Mouse (Mus musculus): ENCODE measurements around the gene Chchd3. TPM values are rescaled to one million over a fixed set of nuclear protein-coding genes. Genes with fewer than 3 reads are reported as not detected.

The Chchd3 gene
- total RNA-seq, 1 experiment: 105 TPM

GRCm38 (mm10) chr6:32947225-32947624, 112.8 kb downstream of the Chchd3 start:
- Histone ChIP-seq H3K9ac (ENCODE audit: insufficient read depth, low read depth, low read length, poor library complexity, severe bottlenecking) (no peak overlapping the region), H3K4me1 (ENCODE audit: control insufficient read depth in 2 of 2, insufficient read depth in 2 of 2, low read length in 2 of 2, poor library complexity in 1 of 2) (no peaks in the 10 kb centered on the region), H3K36me3 (ENCODE audit: control insufficient read depth, insufficient read depth, low read length, poor library complexity, severe bottlenecking) (no peaks in the 10 kb centered on the region), H3K27ac (ENCODE audit: insufficient read depth, low read depth, low read length, poor library complexity, severe bottlenecking) (no peak overlapping the region), H3K4me3 (ENCODE audit: insufficient read depth in 1 of 2, low read depth in 1 of 2, low read length in 2 of 2, poor library complexity in 1 of 2, severe bottlenecking in 1 of 2) (no peak overlapping the region), H3K9me3 (ENCODE audit: control insufficient read depth, insufficient read depth, low read depth, low read length) (no peaks in the 10 kb centered on the region)
- DNase-seq (ENCODE audit: low read depth, low spot score): no peak
- in situ Hi-C loops (cut with MboI; ENCODE audit: low sequenced_read_pairs in 2 of 2, unreplicated experiment in 2 of 2): no loop called here
- no peak for TF ChIP-seq ZNF384 (IDR thresholded peaks at IDR 0.05; ENCODE audit: low read depth, low read length)
- no peak for TF ChIP-seq MAFK (IDR thresholded peaks at IDR 0.05; ENCODE audit: insufficient read depth, low read depth, low read length)
- no peak for TF ChIP-seq CHD2 (IDR thresholded peaks at IDR 0.05; ENCODE audit: low read depth, low read length)
- TF ChIP-seq ZC3H11A (IDR thresholded peaks at IDR 0.05; ENCODE audit: borderline replicate concordance, low read depth, low read length): no peak
- TF ChIP-seq HCFC1 (IDR thresholded peaks at IDR 0.05; ENCODE audit: borderline replicate concordance, insufficient read depth, low read length): no peak

- no peaks in the 10 kb centered on the region for H3K36me3 ChIP-seq (ENCODE audit: control insufficient read depth, insufficient read depth, low read length, poor library complexity, severe bottlenecking)
- H3K27ac ChIP-seq (ENCODE audit: insufficient read depth, low read depth, low read length, poor library complexity, severe bottlenecking): no peak overlapping the region
- H3K4me1 ChIP-seq (ENCODE audit: control insufficient read depth in 2 of 2, insufficient read depth in 2 of 2, low read length in 2 of 2, poor library complexity in 1 of 2): no peaks in the 10 kb centered on the region; a peak in 1 of 4 replicates
- TF ChIP-seq ZNF384 (IDR thresholded peaks at IDR 0.05; ENCODE audit: low read depth, low read length): no peak
- TF ChIP-seq MAFK (IDR thresholded peaks at IDR 0.05; ENCODE audit: insufficient read depth, low read depth, low read length): no peak
- TF ChIP-seq CHD2 (IDR thresholded peaks at IDR 0.05; ENCODE audit: low read depth, low read length): no peak
- TF ChIP-seq HCFC1 (IDR thresholded peaks at IDR 0.05; ENCODE audit: borderline replicate concordance, insufficient read depth, low read length): no peak
- no peak for TF ChIP-seq ZC3H11A (IDR thresholded peaks at IDR 0.05; ENCODE audit: borderline replicate concordance, low read depth, low read length)
- H3K4me3 ChIP-seq (ENCODE audit: insufficient read depth in 1 of 2, low read depth in 1 of 2, low read length in 2 of 2, poor library complexity in 1 of 2, severe bottlenecking in 1 of 2): no peak overlapping the region
- in situ Hi-C loops (cut with MboI; ENCODE audit: low sequenced_read_pairs in 2 of 2, unreplicated experiment in 2 of 2): no loop called here
- no peaks in the 10 kb centered on the region for H3K9me3 ChIP-seq (ENCODE audit: control insufficient read depth, insufficient read depth, low read depth, low read length)
- DNase-seq (ENCODE audit: low read depth, low spot score): no peak
- H3K9ac ChIP-seq (ENCODE audit: insufficient read depth, low read depth, low read length, poor library complexity, severe bottlenecking): no peak overlapping the region
These were observed 115.1 kb downstream of the Chchd3 start for GRCm38 (mm10) chr6:32944956-32945355.

GRCm38 (mm10) chr6:32943651-32944050, 116.4 kb downstream of the Chchd3 start:
- TF ChIP-seq ZNF384 (IDR thresholded peaks at IDR 0.05; ENCODE audit: low read depth, low read length) (no peak), CHD2 (IDR thresholded peaks at IDR 0.05; ENCODE audit: low read depth, low read length) (no peak), ZC3H11A (IDR thresholded peaks at IDR 0.05; ENCODE audit: borderline replicate concordance, low read depth, low read length) (no peak), MAFK (IDR thresholded peaks at IDR 0.05; ENCODE audit: insufficient read depth, low read depth, low read length) (no peak), HCFC1 (IDR thresholded peaks at IDR 0.05; ENCODE audit: borderline replicate concordance, insufficient read depth, low read length) (no peak)
- in situ Hi-C loops (cut with MboI; ENCODE audit: low sequenced_read_pairs in 2 of 2, unreplicated experiment in 2 of 2): no loop called here
- H3K27ac ChIP-seq (ENCODE audit: insufficient read depth, low read depth, low read length, poor library complexity, severe bottlenecking): no peak overlapping the region

GRCm38 (mm10) chr6:32940299-32940698, 119.8 kb downstream of the Chchd3 start:
- DNase-seq (ENCODE audit: low read depth, low spot score): no peak
- H3K9ac ChIP-seq (ENCODE audit: insufficient read depth, low read depth, low read length, poor library complexity, severe bottlenecking): no peak overlapping the region
- no peak for TF ChIP-seq ZC3H11A (IDR thresholded peaks at IDR 0.05; ENCODE audit: borderline replicate concordance, low read depth, low read length)
- no peak for TF ChIP-seq ZNF384 (IDR thresholded peaks at IDR 0.05; ENCODE audit: low read depth, low read length)
- TF ChIP-seq MAFK (IDR thresholded peaks at IDR 0.05; ENCODE audit: insufficient read depth, low read depth, low read length): no peak
- TF ChIP-seq CHD2 (IDR thresholded peaks at IDR 0.05; ENCODE audit: low read depth, low read length): no peak
- no peak for TF ChIP-seq HCFC1 (IDR thresholded peaks at IDR 0.05; ENCODE audit: borderline replicate concordance, insufficient read depth, low read length)
- H3K36me3 ChIP-seq (ENCODE audit: control insufficient read depth, insufficient read depth, low read length, poor library complexity, severe bottlenecking): no peaks in the 10 kb centered on the region
- H3K4me3 ChIP-seq (ENCODE audit: insufficient read depth in 1 of 2, low read depth in 1 of 2, low read length in 2 of 2, poor library complexity in 1 of 2, severe bottlenecking in 1 of 2): no peak overlapping the region
- peaks cover 0 to 4% of the 10 kb centered on the region in 2 experiments; a peak in 1 of 4 replicates for H3K4me1 ChIP-seq (ENCODE audit: control insufficient read depth in 2 of 2, insufficient read depth in 2 of 2, low read length in 2 of 2, poor library complexity in 1 of 2)
- in situ Hi-C loops (cut with MboI; ENCODE audit: low sequenced_read_pairs in 2 of 2, unreplicated experiment in 2 of 2): no loop called here
- H3K9me3 ChIP-seq (ENCODE audit: control insufficient read depth, insufficient read depth, low read depth, low read length): no peaks in the 10 kb centered on the region
- H3K27ac ChIP-seq (ENCODE audit: insufficient read depth, low read depth, low read length, poor library complexity, severe bottlenecking): no peak overlapping the region

More at GRCm38 (mm10) chr6:32943651-32944050, 116.4 kb downstream of the Chchd3 start:
- DNase-seq (ENCODE audit: low read depth, low spot score): no peak
- H3K9me3 ChIP-seq (ENCODE audit: control insufficient read depth, insufficient read depth, low read depth, low read length): no peaks in the 10 kb centered on the region
- peaks cover 0 to 2% of the 10 kb centered on the region in 2 experiments; a peak in 1 of 4 replicates for H3K4me1 ChIP-seq (ENCODE audit: control insufficient read depth in 2 of 2, insufficient read depth in 2 of 2, low read length in 2 of 2, poor library complexity in 1 of 2)
- no peak overlapping the region for H3K4me3 ChIP-seq (ENCODE audit: insufficient read depth in 1 of 2, low read depth in 1 of 2, low read length in 2 of 2, poor library complexity in 1 of 2, severe bottlenecking in 1 of 2)
- H3K36me3 ChIP-seq (ENCODE audit: control insufficient read depth, insufficient read depth, low read length, poor library complexity, severe bottlenecking): no peaks in the 10 kb centered on the region
- H3K9ac ChIP-seq (ENCODE audit: insufficient read depth, low read depth, low read length, poor library complexity, severe bottlenecking): no peak overlapping the region

GRCm38 (mm10) chr6:32937643-32938042, 122.4 kb downstream of the Chchd3 start:
- Histone ChIP-seq H3K4me1 (ENCODE audit: control insufficient read depth in 2 of 2, insufficient read depth in 2 of 2, low read length in 2 of 2, poor library complexity in 1 of 2) (peaks cover 0 to 4% of the 10 kb centered on the region in 2 experiments; a peak in 1 of 4 replicates), H3K9me3 (ENCODE audit: control insufficient read depth, insufficient read depth, low read depth, low read length) (no peaks in the 10 kb centered on the region), H3K36me3 (ENCODE audit: control insufficient read depth, insufficient read depth, low read length, poor library complexity, severe bottlenecking) (no peaks in the 10 kb centered on the region), H3K4me3 (ENCODE audit: insufficient read depth in 1 of 2, low read depth in 1 of 2, low read length in 2 of 2, poor library complexity in 1 of 2, severe bottlenecking in 1 of 2) (no peak overlapping the region), H3K9ac (ENCODE audit: insufficient read depth, low read depth, low read length, poor library complexity, severe bottlenecking) (no peak overlapping the region), H3K27ac (ENCODE audit: insufficient read depth, low read depth, low read length, poor library complexity, severe bottlenecking) (no peak overlapping the region)
- in situ Hi-C loops (cut with MboI; ENCODE audit: low sequenced_read_pairs in 2 of 2, unreplicated experiment in 2 of 2): no loop called here
- DNase-seq (ENCODE audit: low read depth, low spot score): no peak
- TF ChIP-seq CHD2 (IDR thresholded peaks at IDR 0.05; ENCODE audit: low read depth, low read length) (no peak), ZNF384 (IDR thresholded peaks at IDR 0.05; ENCODE audit: low read depth, low read length) (no peak), ZC3H11A (IDR thresholded peaks at IDR 0.05; ENCODE audit: borderline replicate concordance, low read depth, low read length) (no peak), HCFC1 (IDR thresholded peaks at IDR 0.05; ENCODE audit: borderline replicate concordance, insufficient read depth, low read length) (no peak), MAFK (IDR thresholded peaks at IDR 0.05; ENCODE audit: insufficient read depth, low read depth, low read length) (no peak)
